Mouse (Mus musculus): ENCODE data around the gene Cilp2. TPM values are rescaled to one million over a fixed set of nuclear protein-coding genes. Genes with fewer than 3 reads are reported as not detected.
A peak's percentile ranks its signal among the peaks of the same experiment; 100 is the strongest.

Cilp2 gene
- total and polyA plus RNA-seq, 2 experiments = 0.05 TPM; not detected in 1

DNA sequence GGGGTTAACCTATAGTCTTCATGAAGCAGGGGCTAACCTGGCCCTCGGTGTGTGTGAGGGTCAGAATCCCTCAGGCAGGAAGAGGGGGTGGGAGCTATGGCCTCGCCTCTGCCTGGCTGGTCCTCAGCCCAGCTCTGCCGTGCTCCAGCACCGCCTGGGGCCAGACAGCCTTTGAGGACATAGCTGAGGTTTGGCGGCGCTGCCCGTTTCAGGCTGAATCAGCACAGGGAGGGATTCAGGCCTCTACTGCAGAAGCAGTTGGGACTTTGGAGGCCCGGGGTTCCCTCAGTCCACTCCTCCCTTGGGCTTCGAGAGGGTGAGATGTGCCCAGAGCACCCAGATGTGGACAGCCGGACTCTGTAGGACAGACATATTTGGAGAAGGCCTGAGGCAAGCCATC lies 11.4 kb downstream of the Cilp2 start:
- Histone ChIP-seq H3K4me3 (ENCODE audit: insufficient read depth, low read depth, low read length) (no peak overlapping the region), H3K36me3 (ENCODE audit: control insufficient read depth, insufficient read depth, low read length) (no peaks in the 10 kb centered on the region), H3K4me1 (ENCODE audit: control insufficient read depth, insufficient read depth, low read length) (no peaks in the 10 kb centered on the region), H3K27me3 (ENCODE audit: control insufficient read depth, insufficient read depth, low read length) (peaks cover 8% of the 10 kb centered on the region), H3K27ac (replicated peaks; ENCODE audit: insufficient read depth, low read depth, low read length) (no peak overlapping the region), H3K9ac (ENCODE audit: low read depth, low read length) (no peak overlapping the region), H3K79me2 (ENCODE audit: control insufficient read depth, insufficient read depth, low read length) (no peaks in the 10 kb centered on the region)
- TF ChIP-seq POLR2A (IDR thresholded peaks at IDR 0.05; ENCODE audit: extremely low read depth, insufficient read depth, low read length) (no peak), CTCF (IDR thresholded peaks at IDR 0.05; ENCODE audit: low read depth, low read length) (no peak)
- 61% methylated on average over 10 of the region's 10 CpGs for WGBS
- DNase-seq (ENCODE audit: extremely low read depth, low read depth, low spot score) = no peak

DNA sequence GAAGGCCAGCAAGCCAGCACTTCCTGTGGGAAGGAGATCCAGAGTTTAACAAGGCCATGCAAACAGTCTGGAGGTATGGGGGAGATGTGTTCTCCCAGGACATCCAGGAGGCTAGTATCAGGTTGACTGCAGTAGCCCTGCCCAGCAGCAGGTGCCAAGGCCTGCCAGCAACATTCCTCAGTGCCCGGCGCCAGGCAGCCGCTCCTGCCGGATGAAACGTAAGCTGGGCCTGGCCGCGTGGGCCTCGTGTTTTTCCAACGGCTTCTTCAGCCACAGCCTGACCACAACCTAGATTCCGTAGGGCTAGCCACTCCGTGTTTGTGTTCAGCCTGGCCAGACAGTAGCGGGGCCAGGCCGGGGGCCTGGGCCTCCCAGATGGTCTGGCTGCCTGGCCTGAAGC lies 12.8 kb downstream of the Cilp2 start:
- H3K9ac ChIP-seq (ENCODE audit: low read depth, low read length) = no peak overlapping the region
- no peak for DNase-seq (ENCODE audit: extremely low read depth, low read depth, low spot score)
- no peak overlapping the region for H3K4me3 ChIP-seq (ENCODE audit: insufficient read depth, low read depth, low read length)
- 85% methylated on average over 13 of the region's 13 CpGs for WGBS
- H3K4me1 ChIP-seq (ENCODE audit: control insufficient read depth, insufficient read depth, low read length) = no peaks in the 10 kb centered on the region
- H3K36me3 ChIP-seq (ENCODE audit: control insufficient read depth, insufficient read depth, low read length) = no peaks in the 10 kb centered on the region
- no peaks in the 10 kb centered on the region for H3K27me3 ChIP-seq (ENCODE audit: control insufficient read depth, insufficient read depth, low read length)
- no peaks in the 10 kb centered on the region for H3K79me2 ChIP-seq (ENCODE audit: control insufficient read depth, insufficient read depth, low read length)
- H3K27ac ChIP-seq (replicated peaks; ENCODE audit: insufficient read depth, low read depth, low read length) = no peak overlapping the region
- TF ChIP-seq CTCF (IDR thresholded peaks at IDR 0.05; ENCODE audit: low read depth, low read length) (0 out of 2 replicates have a peak, but pooled peaks have one; percentile 0), POLR2A (IDR thresholded peaks at IDR 0.05; ENCODE audit: extremely low read depth, insufficient read depth, low read length) (no peak)

DNA sequence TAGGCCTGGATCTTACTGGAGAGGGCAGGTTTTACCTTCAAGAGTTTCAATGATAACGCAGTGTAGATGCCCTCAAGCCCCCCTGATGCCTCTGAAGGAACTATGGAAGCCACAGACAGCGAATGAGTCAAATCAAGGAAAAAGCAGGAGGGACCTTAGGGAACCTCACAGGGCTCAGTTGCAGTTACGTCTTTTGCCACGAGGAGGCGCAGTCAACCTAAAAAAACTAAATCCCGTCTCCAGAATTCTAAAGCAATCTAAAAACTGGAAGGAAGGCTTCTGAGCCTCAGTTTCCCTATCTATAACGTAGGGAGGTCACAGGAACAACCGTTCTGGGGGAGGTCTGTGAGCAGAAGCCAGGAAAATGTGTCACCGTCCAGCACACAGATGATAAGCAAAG lies 13.3 kb downstream of the Cilp2 start:
- H3K9ac ChIP-seq (ENCODE audit: low read depth, low read length) = no peak overlapping the region
- WGBS = 13% methylated on average over 9 of the region's 9 CpGs
- H3K4me1 ChIP-seq (ENCODE audit: control insufficient read depth, insufficient read depth, low read length) = no peaks in the 10 kb centered on the region
- H3K36me3 ChIP-seq (ENCODE audit: control insufficient read depth, insufficient read depth, low read length) = no peaks in the 10 kb centered on the region
- no peaks in the 10 kb centered on the region for H3K79me2 ChIP-seq (ENCODE audit: control insufficient read depth, insufficient read depth, low read length)
- no peak overlapping the region for H3K27ac ChIP-seq (replicated peaks; ENCODE audit: insufficient read depth, low read depth, low read length)
- H3K27me3 ChIP-seq (ENCODE audit: control insufficient read depth, insufficient read depth, low read length) = no peaks in the 10 kb centered on the region
- peak; percentile 39 for DNase-seq (ENCODE audit: extremely low read depth, low read depth, low spot score)
- TF ChIP-seq CTCF (IDR thresholded peaks at IDR 0.05; ENCODE audit: low read depth, low read length) (peak; percentile 68), POLR2A (IDR thresholded peaks at IDR 0.05; ENCODE audit: extremely low read depth, insufficient read depth, low read length) (no peak)
- H3K4me3 ChIP-seq (ENCODE audit: insufficient read depth, low read depth, low read length) = no peak overlapping the region

DNA sequence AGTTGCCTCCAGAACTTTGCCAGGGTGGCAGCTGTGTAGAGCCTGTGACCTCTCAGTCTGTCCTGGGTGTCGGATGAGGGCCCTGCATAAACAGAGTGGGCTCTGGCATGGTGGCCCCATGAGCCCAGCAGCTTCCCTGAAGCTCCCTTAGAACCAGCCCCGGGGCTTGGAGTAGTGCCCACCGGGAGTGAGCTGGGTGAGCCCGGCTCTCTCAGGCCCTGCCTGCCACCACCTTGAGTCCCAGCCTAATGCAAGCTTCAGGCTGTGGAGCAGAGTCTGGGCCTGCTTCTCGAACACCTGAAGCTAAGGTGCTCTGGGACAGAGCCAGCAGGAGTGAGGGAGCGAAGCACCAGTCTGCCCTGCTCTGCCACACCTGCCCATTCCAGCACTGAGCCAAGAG lies 16.6 kb downstream of the Cilp2 start:
- no peak for DNase-seq (ENCODE audit: extremely low read depth, low read depth, low spot score)
- TF ChIP-seq CTCF (IDR thresholded peaks at IDR 0.05; ENCODE audit: low read depth, low read length) = no peak
- no peak for TF ChIP-seq POLR2A (IDR thresholded peaks at IDR 0.05; ENCODE audit: extremely low read depth, insufficient read depth, low read length)
- peaks cover 3% of the 10 kb centered on the region; the same call in 1 of the 2 replicates for H3K4me1 ChIP-seq (ENCODE audit: control insufficient read depth, insufficient read depth, low read length)
- H3K79me2 ChIP-seq (ENCODE audit: control insufficient read depth, insufficient read depth, low read length) = no peaks in the 10 kb centered on the region
- H3K36me3 ChIP-seq (ENCODE audit: control insufficient read depth, insufficient read depth, low read length) = no peaks in the 10 kb centered on the region
- H3K9ac ChIP-seq (ENCODE audit: low read depth, low read length) = no peak overlapping the region
- no peak overlapping the region for H3K27ac ChIP-seq (replicated peaks; ENCODE audit: insufficient read depth, low read depth, low read length)
- WGBS = 78% methylated on average over 6 of the region's 6 CpGs
- no peaks in the 10 kb centered on the region for H3K27me3 ChIP-seq (ENCODE audit: control insufficient read depth, insufficient read depth, low read length)
- H3K4me3 ChIP-seq (ENCODE audit: insufficient read depth, low read depth, low read length) = no peak overlapping the region

DNA sequence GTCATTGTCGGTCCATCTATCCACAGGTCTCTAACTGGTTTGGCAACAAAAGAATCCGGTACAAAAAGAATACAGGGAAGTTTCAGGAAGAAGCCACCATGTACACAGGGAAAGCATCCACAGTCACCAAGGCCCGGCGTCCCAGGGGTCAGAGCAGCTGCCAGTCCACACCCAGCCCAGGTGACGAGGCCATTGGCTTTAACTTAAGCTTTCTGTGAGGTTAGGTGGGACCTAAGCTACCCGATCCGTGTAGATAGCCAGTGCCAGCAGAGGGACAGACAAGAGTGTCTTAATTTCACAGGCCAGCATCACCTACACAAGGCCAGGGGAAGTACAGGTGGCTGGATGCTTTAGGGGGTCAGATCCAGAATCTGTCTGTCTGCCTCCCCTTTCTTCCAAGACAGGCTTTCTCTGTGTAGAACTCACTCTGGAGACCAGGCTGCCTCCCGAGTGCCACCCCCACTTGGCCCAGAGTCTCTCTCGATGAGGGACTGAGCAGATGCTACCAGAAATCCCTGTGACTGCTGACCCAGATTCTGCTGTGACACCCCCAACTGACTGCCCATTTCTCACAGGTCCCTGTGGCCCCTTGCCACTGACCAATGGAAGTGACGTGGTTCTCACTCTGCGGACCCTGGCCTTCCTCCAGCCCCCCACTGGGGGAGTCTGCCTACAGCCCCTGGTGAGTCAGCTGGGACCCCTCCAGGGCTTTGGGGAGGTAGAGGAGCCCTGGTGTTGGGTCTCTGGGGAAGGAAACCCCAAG lies 17.3 kb downstream of the Cilp2 start:
- Histone ChIP-seq H3K9ac (ENCODE audit: low read depth, low read length) (no peak overlapping the region), H3K36me3 (ENCODE audit: control insufficient read depth, insufficient read depth, low read length) (no peaks in the 10 kb centered on the region), H3K79me2 (ENCODE audit: control insufficient read depth, insufficient read depth, low read length) (no peaks in the 10 kb centered on the region), H3K27me3 (ENCODE audit: control insufficient read depth, insufficient read depth, low read length) (no peaks in the 10 kb centered on the region), H3K4me3 (ENCODE audit: insufficient read depth, low read depth, low read length) (no peak overlapping the region), H3K27ac (replicated peaks; ENCODE audit: insufficient read depth, low read depth, low read length) (no peak overlapping the region), H3K4me1 (ENCODE audit: control insufficient read depth, insufficient read depth, low read length) (peaks cover 3% of the 10 kb centered on the region; the same call in 1 of the 2 replicates)
- WGBS = 88% methylated on average over 11 of the region's 11 CpGs
- DNase-seq (ENCODE audit: extremely low read depth, low read depth, low spot score) = no peak
- TF ChIP-seq POLR2A (IDR thresholded peaks at IDR 0.05; ENCODE audit: extremely low read depth, insufficient read depth, low read length) = no peak
- TF ChIP-seq CTCF (IDR thresholded peaks at IDR 0.05; ENCODE audit: low read depth, low read length) = no peak

DNA sequence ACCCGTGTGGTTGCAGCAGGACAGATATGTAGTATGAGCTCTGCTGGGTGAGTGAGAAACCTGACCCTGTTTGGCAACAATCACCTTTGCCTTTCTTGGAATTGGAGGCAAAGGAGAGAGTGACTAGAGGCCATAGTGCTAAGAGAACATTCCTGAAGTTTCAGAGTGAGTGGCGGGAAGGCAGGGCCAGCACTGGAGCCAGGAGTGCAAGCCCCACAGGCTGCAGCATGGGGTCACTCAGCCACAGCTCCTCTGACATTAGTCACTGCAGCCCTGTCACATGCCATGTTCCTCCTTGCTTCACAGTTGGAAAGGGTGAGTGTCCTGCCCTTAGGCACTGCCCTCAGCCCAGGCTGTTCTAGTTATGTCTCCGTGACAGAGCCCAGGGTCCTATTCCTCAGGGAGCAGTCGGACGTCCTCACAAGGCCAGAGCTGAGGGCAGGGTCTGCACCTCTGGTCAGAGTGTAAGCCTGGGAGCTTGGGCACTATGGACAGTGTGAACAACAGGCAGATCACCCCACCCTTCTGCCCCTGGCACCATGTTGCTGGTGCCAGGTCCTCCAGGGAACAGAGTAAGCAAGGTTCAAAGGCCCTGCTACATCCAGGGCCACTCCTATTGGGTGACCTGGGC lies 19.7 kb downstream of the Cilp2 start:
- no peak for TF ChIP-seq POLR2A (IDR thresholded peaks at IDR 0.05; ENCODE audit: extremely low read depth, insufficient read depth, low read length)
- no peak for TF ChIP-seq CTCF (IDR thresholded peaks at IDR 0.05; ENCODE audit: low read depth, low read length)
- Histone ChIP-seq H3K4me3 (ENCODE audit: insufficient read depth, low read depth, low read length) (no peak overlapping the region), H3K79me2 (ENCODE audit: control insufficient read depth, insufficient read depth, low read length) (no peaks in the 10 kb centered on the region), H3K36me3 (ENCODE audit: control insufficient read depth, insufficient read depth, low read length) (no peaks in the 10 kb centered on the region), H3K27me3 (ENCODE audit: control insufficient read depth, insufficient read depth, low read length) (no peaks in the 10 kb centered on the region), H3K27ac (replicated peaks; ENCODE audit: insufficient read depth, low read depth, low read length) (no peak overlapping the region), H3K9ac (ENCODE audit: low read depth, low read length) (no peak overlapping the region), H3K4me1 (ENCODE audit: control insufficient read depth, insufficient read depth, low read length) (peaks cover 3% of the 10 kb centered on the region; the same call in 1 of the 2 replicates)
- 63% methylated on average over 5 of the region's 5 CpGs for WGBS
- DNase-seq (ENCODE audit: extremely low read depth, low read depth, low spot score) = peak; percentile 72

All from liver, adult 2 months (tissue).